Mouse (Mus musculus) E14TG2a.4 (cell line): ENCODE measurements at regions not wholly inside any gene's neighbourhood (a gene's known extent, or its start where the extent isn't known, plus 50 kb on each side); places are given as distances from the start of the nearest gene placed in this dataset.

ENCODE experiments used
- CTCF ChIP-seq: conservative IDR thresholded peaks from 2 replicates; pipeline ENCODE4 v1.5.1; 2014; ENCODE audit warnings: low read length
- POU5F1 ChIP-seq: IDR thresholded peaks from 2 replicates; pipeline ENCODE4 v1.6.1; 2014; ENCODE audit warnings: low read length, borderline replicate concordance

DNA sequence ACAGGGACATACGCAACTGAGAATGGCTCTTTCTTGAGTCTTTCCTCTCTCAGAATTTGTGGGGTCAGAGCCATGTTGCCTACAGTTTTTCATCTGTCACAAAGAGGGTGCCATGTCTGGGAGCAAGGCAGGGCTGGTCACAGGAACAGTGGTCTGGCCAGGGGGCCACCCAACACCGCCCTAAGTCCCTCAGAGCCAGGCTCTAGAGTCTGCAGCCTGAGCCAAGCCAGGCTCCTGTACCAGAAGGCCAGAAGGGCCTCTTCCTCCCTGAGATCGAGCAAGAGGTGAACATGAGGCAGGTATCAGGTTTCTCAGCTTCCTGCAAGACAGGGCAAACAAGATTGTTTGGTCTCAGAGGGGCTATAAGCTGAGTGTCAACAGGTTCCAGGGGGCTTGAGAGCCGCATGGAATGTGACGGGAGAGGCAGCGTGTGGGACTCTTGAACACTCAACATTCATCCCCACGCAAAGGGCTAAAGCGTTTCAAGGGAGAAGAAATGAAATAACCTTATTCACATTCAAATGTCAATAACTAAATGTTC is 110.6 kb upstream of the Mrps22 start:
- TF ChIP-seq CTCF: no peak
- TF ChIP-seq POU5F1: no peak
